Mouse (Mus musculus) megakaryocyte, embryonic 14.5 days (primary cell): ENCODE measurements at regions not wholly inside any gene's neighbourhood (a gene's known extent, or its start where the extent isn't known, plus 50 kb on each side); places are given as distances from the start of the nearest gene placed in this dataset.

Source experiments
- H3K27me3 ChIP-seq: replicated peaks from 2 replicates; pipeline ENCODE3; 2012; ENCODE audit warnings: inconsistent platforms
- H3K36me3 ChIP-seq: replicated peaks from 2 replicates; pipeline ENCODE3; 2012; ENCODE audit warnings: low read length, inconsistent platforms, mixed read lengths
- H3K4me1 ChIP-seq: 2 replicates; pipeline ENCODE4 v1.6.1; 2012; ENCODE audit warnings: inconsistent platforms
- H3K4me3 ChIP-seq: replicated peaks from 2 replicates; pipeline ENCODE3; 2012; ENCODE audit warnings: moderate library complexity, mild to moderate bottlenecking, inconsistent platforms
- H3K9me3 ChIP-seq: 2 replicates; pipeline ENCODE4 v1.6.1; 2012; ENCODE audit warnings: inconsistent platforms
- FLI1 ChIP-seq: IDR thresholded peaks from 2 replicates; pipeline ENCODE4 v1.6.1; 2012; ENCODE audit warnings: low read length, inconsistent platforms, mixed read lengths
- GATA1 ChIP-seq: IDR thresholded peaks from 3 replicates; pipeline ENCODE4 v1.6.1; 2012; ENCODE audit warnings: mixed read lengths, low read length, inconsistent platforms, borderline replicate concordance

GRCm38 (mm10) chr10:119010884-119011283 is 140.9 kb upstream of the Dyrk2 start:
- Histone ChIP-seq H3K36me3 (no peaks in the 10 kb centered on the region), H3K4me1 (no peaks in the 10 kb centered on the region; the same call in 1 of the 2 replicates), H3K9me3 (no peaks in the 10 kb centered on the region), H3K4me3 (no peak overlapping the region), H3K27me3 (peaks cover 18% of the 10 kb centered on the region)
- TF ChIP-seq FLI1: no peak
- no peak for TF ChIP-seq GATA1

GRCm38 (mm10) chr10:119006866-119007575 is 137.0 kb upstream of the Dyrk2 start:
- TF ChIP-seq GATA1: no peak
- peaks cover 20% of the 10 kb centered on the region for H3K27me3 ChIP-seq
- H3K4me1 ChIP-seq: no peaks in the 10 kb centered on the region; the same call in 1 of the 2 replicates
- H3K36me3 ChIP-seq: no peaks in the 10 kb centered on the region
- no peaks in the 10 kb centered on the region for H3K9me3 ChIP-seq
- H3K4me3 ChIP-seq: no peak overlapping the region

GRCm38 (mm10) chr10:119005491-119005890 is 135.5 kb upstream of the Dyrk2 start:
- H3K9me3 ChIP-seq: no peaks in the 10 kb centered on the region
- no peaks in the 10 kb centered on the region; the same call in 1 of the 2 replicates for H3K4me1 ChIP-seq
- H3K27me3 ChIP-seq: peaks cover 11% of the 10 kb centered on the region
- H3K4me3 ChIP-seq: no peak overlapping the region
- H3K36me3 ChIP-seq: no peaks in the 10 kb centered on the region
- TF ChIP-seq FLI1 (no peak), GATA1 (no peak)

DNA sequence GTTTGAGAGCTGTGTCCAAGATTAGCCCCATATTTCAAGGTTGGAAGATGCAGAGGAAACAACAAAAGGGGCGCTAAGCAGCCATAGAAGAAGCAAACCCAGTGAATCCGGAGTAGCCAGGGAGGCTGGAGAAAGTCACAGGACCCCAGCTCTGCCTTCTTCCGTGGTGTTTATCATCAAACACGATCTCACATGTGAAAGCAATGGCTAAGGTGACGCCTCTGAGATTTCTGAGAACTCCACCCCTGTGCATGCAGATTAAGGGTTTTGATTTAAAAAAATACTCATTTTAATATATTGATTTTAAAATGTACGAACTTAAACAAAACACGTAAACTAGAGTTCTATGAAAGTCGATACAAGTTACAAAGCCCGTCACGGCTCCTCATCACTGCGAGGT is 134.4 kb upstream of the Dyrk2 start:
- Histone ChIP-seq H3K4me3 (no peak overlapping the region), H3K4me1 (no peaks in the 10 kb centered on the region; the same call in 1 of the 2 replicates), H3K27me3 (peaks cover 7% of the 10 kb centered on the region), H3K9me3 (no peaks in the 10 kb centered on the region), H3K36me3 (no peaks in the 10 kb centered on the region)
- TF ChIP-seq GATA1: no peak
- TF ChIP-seq FLI1: no peak

DNA sequence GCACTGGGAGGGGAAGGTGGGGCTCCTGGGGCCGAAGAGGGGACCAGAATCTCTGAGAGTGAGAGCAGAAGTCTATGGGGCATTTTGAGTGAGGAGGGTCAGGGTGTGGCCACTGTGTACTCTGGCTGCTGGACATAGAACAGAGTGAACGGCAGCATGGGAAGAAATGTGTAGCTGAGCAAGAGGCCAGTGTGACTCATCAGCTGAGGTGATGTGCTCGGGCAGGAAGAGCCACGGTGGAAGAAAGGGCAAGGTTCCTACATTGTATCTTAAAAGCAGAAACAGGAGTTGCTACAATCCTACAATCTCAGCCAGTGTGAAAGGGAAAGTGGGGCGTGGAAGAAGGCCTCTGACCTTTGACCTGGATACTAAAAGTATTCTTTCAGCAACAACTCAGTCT is 133.8 kb upstream of the Dyrk2 start:
- Histone ChIP-seq H3K4me1 (no peaks in the 10 kb centered on the region; the same call in 1 of the 2 replicates), H3K9me3 (no peaks in the 10 kb centered on the region), H3K27me3 (peaks cover 8% of the 10 kb centered on the region), H3K36me3 (no peaks in the 10 kb centered on the region), H3K4me3 (no peak overlapping the region)
- TF ChIP-seq GATA1 (no peak), FLI1 (no peak)

- TF ChIP-seq GATA1: no peak
- TF ChIP-seq FLI1: no peak
- Histone ChIP-seq H3K36me3 (no peaks in the 10 kb centered on the region), H3K27me3 (peaks cover 8% of the 10 kb centered on the region), H3K4me1 (no peaks in the 10 kb centered on the region; the same call in 1 of the 2 replicates), H3K9me3 (no peaks in the 10 kb centered on the region), H3K4me3 (no peak overlapping the region)
These were observed 133.0 kb upstream of the Dyrk2 start for GRCm38 (mm10) chr10:119003042-119003441.

DNA sequence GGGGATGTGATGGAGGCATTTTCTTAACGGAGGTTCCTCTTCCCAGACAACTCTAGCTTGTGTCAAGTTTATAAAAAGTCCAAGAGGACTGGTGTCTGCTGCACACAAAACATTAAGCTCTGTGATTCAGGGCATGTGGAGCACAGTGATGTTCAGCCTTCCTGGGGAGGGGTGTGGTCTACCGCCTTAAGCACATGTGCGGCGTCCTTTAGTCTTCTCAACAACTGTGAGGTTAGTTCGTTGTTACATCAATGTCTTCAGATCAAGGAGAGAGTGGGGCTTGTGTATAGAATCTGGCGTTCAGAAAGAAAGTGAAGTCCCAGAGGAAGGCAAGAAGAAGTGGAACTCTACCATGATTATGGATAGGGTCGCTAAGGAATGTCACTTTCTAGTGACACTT is 131.9 kb upstream of the Dyrk2 start:
- peaks cover 10% of the 10 kb centered on the region for H3K27me3 ChIP-seq
- H3K4me1 ChIP-seq: no peaks in the 10 kb centered on the region; the same call in 1 of the 2 replicates
- H3K4me3 ChIP-seq: no peak overlapping the region
- TF ChIP-seq GATA1 (no peak), FLI1 (no peak)
- no peaks in the 10 kb centered on the region for H3K36me3 ChIP-seq
- H3K9me3 ChIP-seq: no peaks in the 10 kb centered on the region

DNA sequence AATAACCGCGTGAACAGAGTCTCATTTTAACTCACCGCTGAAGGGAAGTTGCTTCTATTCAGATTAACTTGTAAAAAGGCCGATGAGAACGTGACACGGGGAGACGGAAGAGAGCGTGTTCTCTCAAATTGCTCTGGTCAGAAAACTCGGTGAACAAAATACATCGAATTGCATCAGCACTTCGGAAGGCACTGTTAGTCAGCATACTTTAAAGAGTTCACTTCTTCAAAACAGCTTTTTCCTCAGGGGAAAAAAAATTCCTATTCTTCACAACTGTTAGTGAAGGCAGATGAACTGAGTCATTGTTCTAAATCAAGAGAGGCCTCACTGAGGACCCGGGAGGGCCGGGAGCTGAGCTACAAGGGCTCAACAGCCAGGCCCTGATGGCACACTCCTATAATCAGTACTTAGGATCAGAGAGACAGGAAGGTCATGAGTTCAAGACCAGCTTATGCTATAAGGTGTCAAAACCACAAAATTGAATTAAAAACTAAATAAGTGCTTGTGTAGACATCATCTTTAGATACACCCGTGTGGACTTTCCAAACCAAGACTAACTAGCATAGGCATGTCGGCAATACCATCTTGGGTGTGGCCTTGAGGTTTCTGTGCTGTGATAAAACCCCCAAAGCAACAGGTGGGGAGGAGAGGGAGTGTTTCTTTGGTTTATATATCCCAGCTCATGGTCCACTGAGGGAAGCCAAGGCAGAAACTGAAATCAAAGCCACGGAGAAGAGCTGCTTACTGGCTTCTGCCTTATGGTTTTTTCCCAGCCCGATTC is 131.2 kb upstream of the Dyrk2 start:
- no peak for TF ChIP-seq FLI1
- no peak for TF ChIP-seq GATA1
- H3K4me1 ChIP-seq: no peaks in the 10 kb centered on the region; the same call in 1 of the 2 replicates

GRCm38 (mm10) chr10:118998966-118999365 is 129.0 kb upstream of the Dyrk2 start:
- peaks cover 6% of the 10 kb centered on the region for H3K9me3 ChIP-seq
- no peaks in the 10 kb centered on the region; the same call in 1 of the 2 replicates for H3K4me1 ChIP-seq
- no peak for TF ChIP-seq FLI1
- no peak for TF ChIP-seq GATA1
- no peaks in the 10 kb centered on the region for H3K36me3 ChIP-seq
- peaks cover 9% of the 10 kb centered on the region for H3K27me3 ChIP-seq
- no peak overlapping the region for H3K4me3 ChIP-seq

More for the DNA sequence above, 131.2 kb upstream of the Dyrk2 start:
- peaks cover 7% of the 10 kb centered on the region for H3K27me3 ChIP-seq
- H3K36me3 ChIP-seq: no peaks in the 10 kb centered on the region
- peaks cover 2% of the 10 kb centered on the region for H3K9me3 ChIP-seq
- no peak overlapping the region for H3K4me3 ChIP-seq

DNA sequence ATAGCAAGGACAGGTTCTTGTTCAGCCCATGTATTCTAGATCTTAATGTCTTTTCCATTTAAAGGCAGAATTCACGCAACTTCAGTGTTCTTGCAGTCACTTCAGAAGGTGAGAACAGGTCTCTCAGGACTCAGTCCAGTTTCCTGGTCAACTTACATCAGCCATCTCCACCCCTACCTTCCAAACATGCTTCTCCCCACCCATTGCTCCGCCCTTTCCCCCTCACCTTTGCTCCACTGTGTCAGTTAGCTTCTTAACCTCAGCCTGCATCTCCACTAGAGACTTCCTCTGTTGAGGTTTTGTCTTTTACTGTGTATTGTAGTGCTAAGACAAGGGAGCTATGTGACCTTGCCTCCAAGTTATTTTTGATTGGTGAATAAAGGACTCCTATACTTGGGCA is 127.0 kb upstream of the Dyrk2 start:
- H3K4me1 ChIP-seq: peaks cover 3% of the 10 kb centered on the region; the same call in 1 of the 2 replicates
- peaks cover 6% of the 10 kb centered on the region for H3K9me3 ChIP-seq
- no peak overlapping the region for H3K4me3 ChIP-seq
- H3K36me3 ChIP-seq: no peaks in the 10 kb centered on the region
- peaks cover 7% of the 10 kb centered on the region for H3K27me3 ChIP-seq
- no peak for TF ChIP-seq FLI1
- no peak for TF ChIP-seq GATA1
